Mouse (Mus musculus) hindbrain, embryonic 12.5 days (tissue): ENCODE data around the gene Hsd17b3. TPM values are rescaled to one million over a fixed set of nuclear protein-coding genes. Genes with fewer than 3 reads are reported as not detected.

Source experiments
- ATAC-seq: fragments of 200-750 bp; cut with Nextera tagmentation; 2 replicates; pipeline ENCODE4 v1.8.0; 2017; ENCODE audit warnings: moderate TSS enrichment; ENCODE audit not compliant: low FRiP score
- H3K27ac ChIP-seq: fragments of 300-500 bp; sonication (generic); 2 replicates; pipeline ENCODE4 v1.5.1; 2016; ENCODE audit warnings: mild to moderate bottlenecking
- H3K27me3 ChIP-seq: fragments of 300-500 bp; sonication (generic); 2 replicates; pipeline ENCODE4 v1.6.1; 2016; ENCODE audit warnings: mild to moderate bottlenecking
- H3K36me3 ChIP-seq: fragments of 300-500 bp; sonication (generic); 2 replicates; pipeline ENCODE4 v1.6.1; 2016; ENCODE audit warnings: mild to moderate bottlenecking
- H3K4me1 ChIP-seq: fragments of 300-500 bp; sonication (generic); 2 replicates; pipeline ENCODE4 v1.6.1; 2016
- H3K4me2 ChIP-seq: fragments of 300-500 bp; sonication (generic); replicated peaks from 2 replicates; pipeline ENCODE4 v1.6.1; 2016; ENCODE audit warnings: mild to moderate bottlenecking
- H3K4me3 ChIP-seq: fragments of 300-500 bp; sonication (generic); 2 replicates; pipeline ENCODE4 v1.5.1; 2016; ENCODE audit warnings: mild to moderate bottlenecking
- H3K9ac ChIP-seq: fragments of 300-500 bp; sonication (generic); 2 replicates; pipeline ENCODE4 v1.6.1; 2016; ENCODE audit warnings: mild to moderate bottlenecking, moderate library complexity
- H3K9me3 ChIP-seq: fragments of 300-500 bp; sonication (generic); replicated peaks from 2 replicates; pipeline ENCODE4 v1.6.1; 2016; ENCODE audit warnings: mild to moderate bottlenecking
- WGBS: fragments of 180-500 bp; shearing (Covaris S2); methylation state at CpG from one replicate; pipeline ENCODE4 v1.1.7; 2016; 5-methylcytosine and 5-hydroxymethylcytosine counted together
- polyA plus RNA-seq: library from polyadenylated mRNA; unstranded; fragments of >200 nt; fragmentation: Nextera tagmentation; extraction: Ambion mirVana; gene quantifications from 2 replicates; pipeline ENCODE4 v1.2.1, GENCODE M21; 2016

Gene Hsd17b3
- not detected in 2 replicates for polyA plus RNA-seq

DNA sequence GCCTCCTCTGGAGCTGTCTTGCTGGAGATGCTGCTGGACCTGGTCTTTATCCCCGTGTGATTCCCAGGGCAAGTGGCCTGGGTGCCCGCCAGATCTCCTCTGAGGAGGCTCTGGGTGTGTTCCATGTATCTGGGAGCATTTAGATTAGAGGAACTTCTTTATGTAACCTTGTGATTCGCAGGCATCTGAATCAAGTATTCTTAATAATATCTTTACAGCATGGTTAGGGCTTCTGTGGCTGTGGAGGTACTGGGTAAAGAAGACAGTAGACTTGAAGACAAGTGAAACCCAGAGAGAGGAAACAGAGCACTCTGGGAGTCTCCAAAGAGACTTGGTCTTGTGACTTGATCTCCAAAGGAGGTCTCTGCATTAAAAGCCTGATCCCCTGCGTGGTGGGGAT is at the start of gene Hsd17b3:
Hsd17b3 (minus strand) TSS at position 101 of the 400 bp plus-strand sequence.
- WGBS = 82% methylated on average over 4 of the region's 4 CpGs
- no peak within 1 kb of the TSS for H3K4me3 ChIP-seq
- H3K9me3 ChIP-seq = no peaks in the 10 kb centered on the region
- ATAC-seq = no peak
- H3K4me2 ChIP-seq = no peak within 1 kb of the TSS
- no peaks in the 10 kb centered on the region for H3K4me1 ChIP-seq
- H3K27me3 ChIP-seq = no peaks in the 10 kb centered on the region
- H3K27ac ChIP-seq = no peak within 1 kb of the TSS
- H3K9ac ChIP-seq = no peak within 1 kb of the TSS
- no peaks in the 10 kb centered on the region for H3K36me3 ChIP-seq

DNA sequence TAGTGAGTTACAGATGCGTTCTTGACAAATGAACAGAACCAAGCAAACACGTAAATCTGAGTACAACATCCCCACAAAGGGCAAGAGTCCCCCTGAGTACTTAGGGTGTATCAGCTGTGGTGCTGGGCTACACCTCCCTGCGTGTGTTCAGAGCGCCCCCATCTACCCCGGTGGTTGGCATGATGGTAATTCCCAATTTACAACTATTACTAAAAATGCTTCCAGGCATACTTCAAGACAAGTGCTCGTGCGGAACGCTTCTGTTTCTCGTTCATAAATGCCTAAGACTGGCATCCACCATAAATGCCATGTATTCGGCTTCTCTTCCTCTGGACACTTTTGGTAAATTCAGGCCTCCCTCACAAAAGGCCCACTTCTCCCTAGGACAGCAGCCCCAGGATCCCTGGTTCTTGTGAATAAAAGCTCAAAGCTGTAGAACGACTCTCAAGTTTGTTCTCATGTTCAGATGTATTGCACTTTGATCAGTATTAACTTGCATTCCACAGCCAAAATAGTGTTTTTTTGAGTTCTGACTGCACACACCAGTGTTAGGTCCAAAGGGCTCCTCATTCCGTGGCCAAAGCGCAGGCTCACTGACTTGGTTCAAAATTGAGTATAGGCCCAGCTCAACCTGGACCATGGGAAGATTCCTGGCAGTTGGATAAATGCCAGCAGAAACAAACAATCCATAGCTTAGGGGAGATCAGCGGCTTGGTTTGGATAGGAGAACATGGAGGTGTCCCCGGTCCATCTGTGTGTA is 40.8 kb upstream of the Hsd17b3 start:
- Histone ChIP-seq H3K36me3 (no peaks in the 10 kb centered on the region), H3K9me3 (no peaks in the 10 kb centered on the region), H3K27ac (no peak overlapping the region), H3K9ac (peak overlapping the region; percentile 67), H3K4me3 (peak overlapping the region; percentile 55), H3K4me1 (0 out of 2 replicates have a peak, but pooled peaks cover 6% of the 10 kb centered on the region), H3K27me3 (no peaks in the 10 kb centered on the region), H3K4me2 (peak overlapping the region; percentile 88)
- peak; percentile 72 for ATAC-seq
- 44% methylated on average over 15 of the region's 15 CpGs for WGBS

DNA sequence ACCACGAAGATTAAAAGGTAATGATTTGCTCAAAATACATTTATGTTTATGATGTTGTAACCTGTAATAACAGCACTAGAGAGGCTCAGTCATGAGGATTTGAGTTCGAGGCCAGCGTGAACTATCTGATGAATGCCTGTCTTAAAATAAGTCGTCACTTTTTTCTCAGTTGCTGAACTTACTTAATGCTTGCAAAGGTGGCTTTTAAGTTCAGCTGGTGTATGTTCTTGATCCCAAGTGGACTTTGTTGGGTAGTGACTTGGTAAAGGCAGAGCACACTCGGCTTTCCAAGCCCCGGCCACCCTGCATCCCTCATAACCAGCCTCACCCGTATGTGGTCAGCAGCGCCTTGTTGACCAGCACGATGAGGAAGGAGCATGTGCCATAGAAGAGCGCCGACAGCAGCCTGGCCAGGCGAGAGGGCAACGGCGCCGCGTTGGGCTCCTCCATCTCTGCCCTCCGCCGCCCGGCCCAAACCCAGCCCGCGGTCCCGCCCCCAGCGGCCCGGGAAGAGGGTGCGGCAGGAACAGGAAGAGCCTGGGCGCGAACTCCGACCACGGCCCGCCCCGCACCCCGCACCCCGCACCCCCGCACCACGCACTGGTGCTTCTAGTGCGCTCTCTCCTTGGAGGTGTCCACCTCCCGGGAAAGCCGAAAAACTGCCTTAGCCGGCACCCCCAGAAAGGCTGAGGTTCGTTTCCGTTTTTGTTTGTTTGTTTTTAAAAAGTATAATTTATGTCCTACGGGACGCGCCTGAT is 40.0 kb upstream of the Hsd17b3 start, which contains the start of gene Slc35d2:
Slc35d2 (minus strand) TSS at position 511 of the 758 bp plus-strand sequence.
- Histone ChIP-seq H3K4me1 (0 out of 2 replicates have a peak, but pooled peaks cover 6% of the 10 kb centered on the region), H3K27me3 (no peaks in the 10 kb centered on the region), H3K27ac (no peak within 1 kb of the TSS), H3K4me2 (peak within 1 kb of the TSS; percentile 88), H3K4me3 (peak within 1 kb of the TSS; percentile 55), H3K9ac (peak within 1 kb of the TSS; percentile 67), H3K9me3 (0 out of 2 replicates have a peak, but pooled peaks cover under 1% of the 10 kb centered on the region), H3K36me3 (no peaks in the 10 kb centered on the region)
- peak; percentile 71 for ATAC-seq
- 12% methylated on average over 32 of the region's 44 CpGs for WGBS

DNA sequence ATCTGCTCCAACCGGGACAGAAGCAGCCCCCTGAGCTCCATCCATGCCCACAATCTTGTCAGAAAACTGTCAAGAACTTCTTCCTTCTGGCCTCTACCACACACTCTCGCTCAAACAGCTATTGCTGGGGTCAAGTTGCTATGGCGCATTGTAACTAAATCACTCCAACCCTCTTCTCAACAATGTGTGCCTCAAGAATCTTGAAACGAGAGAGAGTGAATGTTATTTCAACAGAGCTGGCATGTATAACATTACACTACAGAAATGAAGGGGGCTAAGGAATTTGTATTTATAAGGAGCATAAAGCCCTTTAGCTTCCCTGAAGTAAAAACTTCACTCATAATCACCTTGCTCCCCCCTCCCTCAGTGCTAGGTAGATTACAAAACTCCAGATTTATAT is 37.3 kb upstream of the Hsd17b3 start:
- no peak for ATAC-seq
- Histone ChIP-seq H3K27me3 (no peaks in the 10 kb centered on the region), H3K4me1 (0 out of 2 replicates have a peak, but pooled peaks cover 6% of the 10 kb centered on the region), H3K9ac (no peak overlapping the region), H3K4me2 (no peak overlapping the region), H3K9me3 (0 out of 2 replicates have a peak, but pooled peaks cover 9% of the 10 kb centered on the region), H3K4me3 (no peak overlapping the region), H3K36me3 (no peaks in the 10 kb centered on the region), H3K27ac (no peak overlapping the region)
- WGBS = 60% methylated on average over 4 of the region's 4 CpGs

DNA sequence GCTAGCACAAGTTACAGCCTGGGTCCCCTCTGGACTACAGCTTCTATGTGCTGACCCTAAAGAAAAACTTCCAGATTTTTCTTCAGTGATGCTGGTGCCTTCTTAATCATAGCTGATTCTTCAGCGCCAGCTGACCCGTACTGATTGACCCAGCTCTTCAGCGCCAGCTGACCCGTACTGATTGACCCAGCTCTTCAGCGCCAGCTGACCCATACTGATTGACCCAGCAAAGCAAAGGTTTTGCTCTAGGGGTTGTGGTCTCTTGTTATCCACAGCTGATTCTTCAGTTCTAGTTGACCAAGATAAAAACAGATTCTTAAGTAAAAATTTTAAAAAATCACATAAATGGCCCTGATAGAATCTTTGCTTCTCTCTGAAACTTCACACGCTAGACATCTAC is 35.9 kb upstream of the Hsd17b3 start:
- Histone ChIP-seq H3K9ac (no peak overlapping the region), H3K4me2 (no peak overlapping the region), H3K36me3 (no peaks in the 10 kb centered on the region), H3K4me3 (no peak overlapping the region), H3K4me1 (0 out of 2 replicates have a peak, but pooled peaks cover 6% of the 10 kb centered on the region), H3K27me3 (no peaks in the 10 kb centered on the region), H3K9me3 (0 out of 2 replicates have a peak, but pooled peaks cover 9% of the 10 kb centered on the region), H3K27ac (no peak overlapping the region)
- 85% methylated on average over 6 of the region's 6 CpGs for WGBS
- ATAC-seq = no peak

DNA sequence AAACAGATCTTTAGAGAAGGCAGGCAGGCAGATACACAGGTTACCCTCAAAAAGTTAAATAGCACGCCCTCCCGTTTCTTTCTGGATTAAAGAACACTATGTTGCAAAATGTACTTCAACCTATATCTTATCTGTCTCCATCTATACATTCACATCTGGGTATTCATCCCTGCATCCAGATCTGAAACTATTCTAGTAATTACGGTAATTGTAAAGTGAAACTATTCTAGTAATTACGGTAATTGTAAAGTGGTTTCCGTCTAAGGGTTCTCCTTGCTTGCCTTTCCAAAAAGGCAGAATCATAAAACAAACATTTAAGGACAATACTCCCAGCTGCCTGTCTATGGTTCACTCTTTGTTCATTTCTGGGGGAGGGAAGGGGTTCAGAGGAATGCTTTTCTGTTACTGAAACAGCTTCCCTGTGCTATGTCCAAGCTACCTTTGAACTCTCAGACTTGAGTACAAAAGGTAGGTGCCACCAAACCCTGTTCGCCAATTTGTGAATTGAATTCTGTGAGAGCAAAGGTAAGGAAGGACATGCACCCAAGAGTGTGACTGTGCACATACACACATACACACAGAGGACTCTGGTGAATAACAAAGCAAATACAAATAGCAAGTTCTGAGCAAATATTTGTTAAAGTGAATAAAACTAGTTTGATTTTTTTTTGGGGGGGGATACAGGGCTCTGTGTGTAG is 34.6 kb upstream of the Hsd17b3 start:
- Histone ChIP-seq H3K4me2 (no peak overlapping the region), H3K36me3 (no peaks in the 10 kb centered on the region), H3K27ac (no peak overlapping the region), H3K4me1 (no peaks in the 10 kb centered on the region), H3K27me3 (no peaks in the 10 kb centered on the region), H3K9me3 (0 out of 2 replicates have a peak, but pooled peaks cover 9% of the 10 kb centered on the region), H3K9ac (no peak overlapping the region), H3K4me3 (no peak overlapping the region)
- 27% methylated on average over 6 of the region's 6 CpGs for WGBS
- ATAC-seq = no peak

DNA sequence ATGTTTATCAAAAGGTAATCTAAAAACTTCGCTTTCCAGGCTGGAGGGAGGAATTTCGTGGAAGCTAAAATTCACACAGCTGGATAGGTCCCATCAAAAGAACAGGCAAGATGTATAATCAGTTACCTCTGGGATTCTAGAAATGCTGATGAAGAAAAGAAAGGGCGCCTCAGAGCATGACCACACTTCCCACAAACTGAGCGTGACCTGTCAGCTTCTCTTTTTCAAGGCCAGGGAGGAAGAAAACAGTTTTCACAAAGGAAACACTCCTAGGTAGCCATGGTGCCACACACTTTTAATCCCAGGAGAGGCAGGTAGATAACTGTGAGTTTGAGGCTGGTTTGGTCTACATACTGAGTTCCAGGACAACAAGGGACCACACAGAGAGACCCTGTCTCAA is 31.7 kb upstream of the Hsd17b3 start:
- H3K9ac ChIP-seq = no peak overlapping the region
- ATAC-seq = no peak
- H3K4me1 ChIP-seq = no peaks in the 10 kb centered on the region
- H3K9me3 ChIP-seq = 0 out of 2 replicates have a peak, but pooled peaks cover 9% of the 10 kb centered on the region
- H3K4me2 ChIP-seq = no peak overlapping the region
- H3K27ac ChIP-seq = no peak overlapping the region
- WGBS = 59% methylated on average over 4 of the region's 4 CpGs
- no peaks in the 10 kb centered on the region for H3K36me3 ChIP-seq
- no peak overlapping the region for H3K4me3 ChIP-seq
- no peaks in the 10 kb centered on the region for H3K27me3 ChIP-seq

DNA sequence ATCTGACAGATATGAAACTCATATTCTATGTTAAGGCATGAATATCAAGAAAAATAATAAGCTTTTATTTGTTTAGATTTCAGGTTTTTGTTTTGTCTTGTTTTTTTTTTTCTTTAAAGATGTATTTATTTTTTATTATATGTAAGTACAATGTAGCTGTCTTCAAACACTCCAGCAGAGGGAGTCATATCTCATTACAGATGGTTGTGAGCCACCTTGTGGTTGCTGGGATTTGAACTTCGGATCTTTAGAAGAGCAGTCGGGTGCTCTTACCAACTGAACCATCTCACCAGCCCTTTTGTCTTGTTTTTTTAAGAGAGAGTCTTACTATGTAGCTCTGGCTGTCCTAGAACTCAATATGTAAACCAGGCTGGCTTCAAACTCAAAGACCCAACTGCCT is 28.4 kb upstream of the Hsd17b3 start:
- Histone ChIP-seq H3K4me2 (no peak overlapping the region), H3K4me1 (no peaks in the 10 kb centered on the region), H3K9me3 (no peaks in the 10 kb centered on the region), H3K27ac (no peak overlapping the region), H3K36me3 (no peaks in the 10 kb centered on the region), H3K9ac (no peak overlapping the region), H3K27me3 (no peaks in the 10 kb centered on the region), H3K4me3 (no peak overlapping the region)
- ATAC-seq = no peak
- WGBS = 53% methylated on average over 2 of the region's 2 CpGs

DNA sequence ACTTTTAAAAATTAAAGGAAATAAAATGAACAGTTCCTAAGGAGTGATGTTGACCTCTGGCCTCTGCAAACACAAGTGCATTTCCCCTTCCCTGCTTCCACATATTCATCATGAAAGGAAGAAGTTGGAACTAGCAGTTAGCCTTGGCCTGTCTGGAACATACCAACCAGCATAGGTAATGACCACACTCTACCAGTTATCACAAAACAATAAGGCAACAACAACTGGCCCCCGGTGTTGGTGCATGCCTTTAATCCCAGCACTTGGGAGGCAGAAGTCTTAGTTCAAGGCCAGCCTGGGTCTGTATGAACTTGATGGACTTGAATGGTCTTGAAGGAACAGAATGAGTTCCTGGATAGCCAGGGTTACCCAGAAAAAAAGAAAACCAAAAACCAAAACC is 21.4 kb upstream of the Hsd17b3 start:
- Histone ChIP-seq H3K36me3 (no peaks in the 10 kb centered on the region), H3K9me3 (no peaks in the 10 kb centered on the region), H3K27ac (no peak overlapping the region), H3K4me2 (no peak overlapping the region), H3K27me3 (no peaks in the 10 kb centered on the region), H3K4me3 (no peak overlapping the region), H3K9ac (no peak overlapping the region), H3K4me1 (peaks cover 20% of the 10 kb centered on the region)
- 92% methylated on average over 1 of the region's 1 CpGs for WGBS
- no peak for ATAC-seq

DNA sequence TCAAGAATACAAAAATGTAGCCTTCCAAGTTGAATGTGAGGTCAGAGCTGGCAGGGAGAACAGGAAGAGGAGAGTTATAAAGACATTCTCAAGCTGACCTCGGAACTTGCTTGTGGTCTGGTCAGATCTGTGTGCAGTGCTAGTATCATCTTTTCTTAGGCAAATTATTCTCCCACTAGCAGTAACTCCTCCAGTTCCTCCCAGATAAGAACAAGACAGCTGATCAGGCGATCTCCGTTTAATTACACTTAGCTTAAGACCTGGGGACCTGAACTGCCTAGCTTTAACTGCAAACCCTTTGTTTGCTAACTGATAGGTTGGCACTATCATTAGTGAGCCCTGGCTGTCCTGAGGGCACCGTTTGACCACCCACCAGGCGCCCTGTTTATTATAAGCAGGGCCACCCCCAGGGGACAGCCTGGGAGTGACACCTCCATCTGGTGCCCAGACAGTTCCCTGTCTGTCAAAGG is 19.4 kb upstream of the Hsd17b3 start:
- H3K4me2 ChIP-seq = 0 out of 2 replicates have a peak overlapping the region, but pooled peaks have one; percentile 13
- peak; percentile 70 for ATAC-seq

DNA sequence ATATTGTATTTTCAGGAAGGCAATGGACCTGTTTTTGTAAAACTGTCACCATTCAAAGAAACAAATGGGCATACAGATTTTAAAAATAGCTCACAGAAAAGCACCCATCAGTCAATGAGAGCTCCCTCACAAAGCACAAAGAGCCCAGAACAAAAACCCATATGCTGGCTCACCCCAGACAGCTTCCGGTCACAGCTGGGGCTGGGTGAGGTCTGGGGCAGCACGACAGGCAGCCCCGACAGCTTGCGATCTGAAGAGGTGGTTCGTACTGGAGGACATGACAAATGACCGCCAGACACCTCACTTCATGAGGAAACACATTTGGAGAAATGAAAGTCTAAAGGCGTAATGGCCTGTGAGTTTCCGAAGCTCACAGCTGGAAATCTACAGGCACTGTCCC is 18.5 kb upstream of the Hsd17b3 start:
- Histone ChIP-seq H3K4me3 (no peak overlapping the region), H3K9ac (peak overlapping the region; percentile 18; the same call in 1 of the 2 replicates), H3K27me3 (peaks cover 12% of the 10 kb centered on the region), H3K27ac (peak overlapping the region; percentile 49; the same call in 1 of the 2 replicates), H3K4me1 (peaks cover 20% of the 10 kb centered on the region), H3K36me3 (no peaks in the 10 kb centered on the region), H3K4me2 (peak overlapping the region; percentile 36), H3K9me3 (no peaks in the 10 kb centered on the region)
- WGBS = 7% methylated on average over 8 of the region's 8 CpGs
- peak; percentile 83 for ATAC-seq

More for the DNA sequence above, 19.4 kb upstream of the Hsd17b3 start:
- no peaks in the 10 kb centered on the region for H3K36me3 ChIP-seq
- no peaks in the 10 kb centered on the region for H3K9me3 ChIP-seq
- H3K27me3 ChIP-seq = peaks cover 11% of the 10 kb centered on the region
- no peak overlapping the region for H3K9ac ChIP-seq
- H3K4me1 ChIP-seq = peaks cover 20% of the 10 kb centered on the region
- peak overlapping the region; percentile 35; the same call in 1 of the 2 replicates for H3K27ac ChIP-seq
- 11% methylated on average over 5 of the region's 5 CpGs for WGBS
- no peak overlapping the region for H3K4me3 ChIP-seq
